1 mouse cellular context compared by ENCODE assay signal in genomic region chrX:71525593-71526299, GRCm38 (mm10).
TF ChIP-seq lines count a peak whose summit lies in the region.

No protein-coding gene starts in this region.

TF ChIP-seq in MEL, 35 proteins besides CTCF, POLR2A, EP300 and RAD21 (continued from another document):
- TF ChIP-seq NRF1 (IDR thresholded peaks at IDR 0.05; ENCODE audit: insufficient read depth, low read depth, low read length, poor library complexity, severe bottlenecking) (no peak), HCFC1 (IDR thresholded peaks at IDR 0.05; ENCODE audit: low read depth, low read length) (no peak), TBP (IDR thresholded peaks at IDR 0.05; ENCODE audit: low read depth, low read length) (no peak), ZNF384 (IDR thresholded peaks at IDR 0.05; ENCODE audit: low read depth, low read length) (peak; percentile 79), JUND (IDR thresholded peaks at IDR 0.05; ENCODE audit: low read depth, low read length) (no peak), TAL1 (IDR thresholded peaks at IDR 0.05; ENCODE audit: low read length) (no peak), NELFE (IDR thresholded peaks at IDR 0.05; ENCODE audit: low read depth, low read length) (no peak), ZKSCAN1 (IDR thresholded peaks at IDR 0.05; ENCODE audit: low read depth, low read length) (no peak), UBTF (IDR thresholded peaks at IDR 0.05; ENCODE audit: borderline replicate concordance, insufficient read depth, low read depth, low read length) (no peak), MXI1 (IDR thresholded peaks at IDR 0.05; ENCODE audit: low read depth, low read length) (no peak), MAX (IDR thresholded peaks at IDR 0.05; ENCODE audit: low read length) (no peak), USF1 (IDR thresholded peaks at IDR 0.05; ENCODE audit: low read depth, low read length) (no peak), ZMIZ1 (IDR thresholded peaks at IDR 0.05; ENCODE audit: low read depth, low read length) (no peak), CHD1 (IDR thresholded peaks at IDR 0.05; ENCODE audit: low read depth, low read length) (no peak), GABPA (IDR thresholded peaks at IDR 0.05; ENCODE audit: low read depth, low read length) (no peak), ELF1 (IDR thresholded peaks at IDR 0.05; ENCODE audit: low read depth, low read length) (no peak), MAFK (IDR thresholded peaks at IDR 0.05; ENCODE audit: borderline replicate concordance, low read depth, low read length) (no peak), MEF2A (IDR thresholded peaks at IDR 0.05; ENCODE audit: extremely low read depth, insufficient replicate concordance, low read depth, low read length, poor library complexity, severe bottlenecking) (no peak), TCF12 (IDR thresholded peaks at IDR 0.05; ENCODE audit: low read depth, low read length) (peak; percentile 79), ZC3H11A (IDR thresholded peaks at IDR 0.05; ENCODE audit: low read depth, low read length) (no peak), SIN3A (IDR thresholded peaks at IDR 0.05; ENCODE audit: low read length) (0 out of 2 replicates have a peak, but pooled peaks have one; percentile 30), ETS1 (IDR thresholded peaks at IDR 0.05; ENCODE audit: low read depth, low read length) (no peak; the same call in 1 of the 2 replicates), CHD2 (IDR thresholded peaks at IDR 0.05; ENCODE audit: low read length) (no peak), E2F4 (IDR thresholded peaks at IDR 0.05; ENCODE audit: borderline replicate concordance, low read depth, low read length) (no peak), POLR2AphosphoS2 (IDR thresholded peaks at IDR 0.05; ENCODE audit: low read length) (no peak)
TF ChIP-seq in MEL: peak in this region for 6.
